Mouse (Mus musculus) bone marrow, adult 2 months (tissue): ENCODE measurements around the gene Zfpm1.

Experiments used
- CTCF ChIP-seq: fragments of 200-500 bp; IDR thresholded peaks from 2 replicates; pipeline ENCODE4 v1.5.1; 2011; ENCODE audit warnings: low read length, control low read depth; ENCODE audit not compliant: control insufficient read depth, insufficient read depth
- POLR2A ChIP-seq: fragments of 200-500 bp; IDR thresholded peaks from 2 replicates; pipeline ENCODE4 v1.6.1; 2011; ENCODE audit warnings: low read depth, mild to moderate bottlenecking, control low read depth, low read length, borderline replicate concordance; ENCODE audit not compliant: control insufficient read depth

DNA sequence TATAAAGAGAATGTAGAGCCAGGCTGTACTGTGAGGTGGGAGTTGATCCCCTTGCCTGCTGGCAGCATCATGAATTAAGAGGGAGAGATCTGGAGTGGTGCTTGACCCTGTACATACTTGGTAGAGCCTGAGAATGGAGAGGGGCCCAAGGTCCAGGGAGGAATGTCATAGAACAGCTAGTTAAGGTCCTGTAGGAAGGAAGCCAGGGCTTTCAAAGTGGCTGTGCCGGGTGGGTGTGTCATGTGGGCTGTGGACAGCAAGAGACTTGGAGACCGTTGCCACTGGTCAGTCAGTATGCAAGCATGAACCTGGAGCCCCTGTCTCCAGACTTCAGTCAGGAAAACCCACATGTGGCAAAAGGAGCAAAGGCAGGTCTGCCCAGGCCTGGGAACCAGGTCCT lies 43.3 kb downstream of the Zfpm1 start:
- no peak for TF ChIP-seq POLR2A
- no peak for TF ChIP-seq CTCF
